Mouse (Mus musculus) midbrain, embryonic 16.5 days (tissue): ENCODE results near the gene C330007P06Rik. TPM values are rescaled to one million over a fixed set of nuclear protein-coding genes. Genes with fewer than 3 reads are reported as not detected.
"Not testable (repeated sequence)": the region's sequence is repeated elsewhere in the genome, so short reads cannot be mapped to it uniquely, and the experiment has no call there.

ENCODE experiments used
- ATAC-seq: fragments of 200-750 bp; cut with Nextera tagmentation; 2 replicates; pipeline ENCODE4 v1.8.0; 2017; ENCODE audit warnings: moderate TSS enrichment
- H3K27ac ChIP-seq: fragments of 300-500 bp; sonication (generic); 2 replicates; pipeline ENCODE4 v1.5.1; 2014; ENCODE audit warnings: mild to moderate bottlenecking, low read length, mixed read lengths
- H3K27me3 ChIP-seq: fragments of 300-500 bp; sonication (generic); 2 replicates; pipeline ENCODE4 v1.6.1; 2014; ENCODE audit warnings: low read depth, low read length, mixed read lengths; ENCODE audit not compliant: control insufficient read depth, insufficient read depth
- H3K36me3 ChIP-seq: fragments of 300-500 bp; sonication (generic); 2 replicates; pipeline ENCODE4 v1.6.1; 2014; ENCODE audit warnings: mild to moderate bottlenecking, low read length, moderate library complexity, mixed read lengths; ENCODE audit not compliant: control insufficient read depth, insufficient read depth
- H3K4me1 ChIP-seq: fragments of 300-500 bp; sonication (generic); 2 replicates; pipeline ENCODE4 v1.6.1; 2014; ENCODE audit warnings: mild to moderate bottlenecking, low read length, mixed read lengths; ENCODE audit not compliant: control insufficient read depth, insufficient read depth
- H3K4me2 ChIP-seq: fragments of 300-500 bp; sonication (generic); 2 replicates; pipeline ENCODE4 v1.6.1; 2014; ENCODE audit warnings: mild to moderate bottlenecking, low read length, mixed read lengths
- H3K4me3 ChIP-seq: fragments of 300-500 bp; sonication (generic); 2 replicates; pipeline ENCODE4 v1.5.1; 2014; ENCODE audit warnings: low read depth, mild to moderate bottlenecking, low read length, moderate library complexity, mixed read lengths
- H3K9ac ChIP-seq: fragments of 300-500 bp; sonication (generic); 2 replicates; pipeline ENCODE4 v1.6.1; 2014; ENCODE audit warnings: low read depth, low read length, mixed read lengths
- H3K9me3 ChIP-seq: fragments of 300-500 bp; sonication (generic); replicated peaks from 2 replicates; pipeline ENCODE4 v1.6.1; 2014; ENCODE audit warnings: mild to moderate bottlenecking, low read length, mixed read lengths; ENCODE audit not compliant: control insufficient read depth, poor library complexity, severe bottlenecking
- WGBS: fragments of 180-500 bp; shearing (Covaris S2); extraction: QIAGEN DNeasy Blood & Tissue Kit; methylation state at CpG from one replicate; pipeline ENCODE4 v1.1.7; 2014; 5-methylcytosine and 5-hydroxymethylcytosine counted together
- polyA plus RNA-seq: library from polyadenylated mRNA; unstranded; fragments of >200 nt; fragmentation: Nextera tagmentation; extraction: Ambion mirVana; gene quantifications from 2 replicates; pipeline ENCODE4 v1.2.1, GENCODE M21; 2015

The C330007P06Rik gene
- polyA plus RNA-seq, result 20.9 and 21.0 TPM in 2 replicates

DNA sequence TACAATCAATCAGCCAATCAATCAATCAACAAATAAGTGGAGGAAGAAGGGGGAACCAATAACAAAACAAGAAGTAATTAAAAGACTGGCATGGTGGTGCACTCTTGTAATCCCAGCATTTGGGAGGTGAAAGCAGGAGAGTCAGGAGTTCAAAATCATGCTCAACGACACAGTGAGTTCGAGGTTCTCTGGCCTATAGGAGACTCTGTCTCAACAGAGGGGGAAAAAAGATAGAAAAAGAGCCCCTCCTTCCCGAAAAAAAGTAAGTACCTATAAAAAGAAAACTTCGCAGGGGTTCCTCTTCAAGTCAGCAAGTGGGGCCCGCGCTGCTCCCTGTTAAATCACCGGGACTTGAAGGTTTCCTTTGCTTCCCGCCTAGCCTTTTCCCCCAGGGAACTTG is at the start of gene C330007P06Rik, which contains the start of gene Ube2a:
Gene C330007P06Rik (minus strand): TSS at position 347 of the 400 bp plus-strand sequence.
Gene Ube2a (plus strand): TSS at position 136 of the 400 bp plus-strand sequence.
- peak within 1 kb of the TSS; percentile 76 for H3K27ac ChIP-seq
- peak within 1 kb of the TSS; percentile 70 for H3K4me3 ChIP-seq
- whole genome bisulfite sequencing, result 20% methylated on average over 8 of the region's 8 CpGs
- peak within 1 kb of the TSS; percentile 63 for H3K4me2 ChIP-seq
- no peaks in the 10 kb centered on the region for H3K27me3 ChIP-seq
- peak; percentile 43 for ATAC-seq
- H3K36me3 ChIP-seq, result no peaks in the 10 kb centered on the region
- H3K9ac ChIP-seq, result peak within 1 kb of the TSS; percentile 77
- H3K4me1 ChIP-seq, result peaks cover 4% of the 10 kb centered on the region; the same call in 1 of the 2 replicates
- H3K9me3 ChIP-seq, result no peaks in the 10 kb centered on the region

- H3K36me3 ChIP-seq, result 0 out of 2 replicates have a peak, but pooled peaks cover 5% of the 10 kb centered on the region
- H3K4me1 ChIP-seq, result no peaks in the 10 kb centered on the region
- no peak overlapping the region for H3K4me3 ChIP-seq
- no peak overlapping the region for H3K4me2 ChIP-seq
- 87% methylated on average over 4 of the region's 4 CpGs for WGBS
- H3K9me3 ChIP-seq, result no peaks in the 10 kb centered on the region
- no peaks in the 10 kb centered on the region for H3K27me3 ChIP-seq
- H3K9ac ChIP-seq, result no peak overlapping the region
- no peak for ATAC-seq
- H3K27ac ChIP-seq, result no peak overlapping the region
These were observed 47.4 kb upstream of the C330007P06Rik start for GRCm38 (mm10) chrX:36921346-36921745.

- Histone ChIP-seq H3K4me2 (no peak overlapping the region), H3K27me3 (no peaks in the 10 kb centered on the region), H3K4me1 (no peaks in the 10 kb centered on the region), H3K36me3 (0 out of 2 replicates have a peak, but pooled peaks cover 3% of the 10 kb centered on the region), H3K9me3 (no peaks in the 10 kb centered on the region), H3K4me3 (no peak overlapping the region), H3K27ac (no peak overlapping the region), H3K9ac (no peak overlapping the region)
- 74% methylated on average over 1 of the region's 1 CpGs for WGBS
- ATAC-seq, result no peak
These were observed 43.8 kb upstream of the C330007P06Rik start for GRCm38 (mm10) chrX:36917749-36918148.

DNA sequence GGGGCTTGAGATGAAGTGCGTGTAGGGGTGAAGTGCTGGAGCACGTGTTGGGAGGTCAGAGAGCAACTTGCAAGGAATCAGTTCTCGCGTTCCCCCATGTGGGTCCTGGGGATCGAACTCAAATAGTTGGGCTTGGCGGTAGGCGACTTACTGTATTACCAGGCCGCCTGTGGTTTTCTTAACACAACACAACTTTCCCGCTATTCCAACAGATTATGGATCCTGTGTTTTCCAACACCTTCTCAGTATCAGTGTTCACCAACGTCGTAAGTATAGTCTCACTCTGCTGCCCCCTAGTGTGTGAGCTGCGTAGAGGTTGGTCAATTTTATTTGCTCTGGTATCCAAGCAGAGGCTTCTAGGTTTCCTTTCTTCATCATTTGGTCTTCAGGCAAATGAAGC is 37.4 kb upstream of the C330007P06Rik start:
- Histone ChIP-seq H3K9me3 (no peaks in the 10 kb centered on the region), H3K4me2 (no peak overlapping the region), H3K9ac (no peak overlapping the region), H3K27me3 (no peaks in the 10 kb centered on the region), H3K4me1 (no peaks in the 10 kb centered on the region), H3K4me3 (no peak overlapping the region), H3K27ac (no peak overlapping the region), H3K36me3 (no peaks in the 10 kb centered on the region)
- 47% methylated on average over 12 of the region's 12 CpGs for WGBS
- peak; percentile 56 for ATAC-seq

DNA sequence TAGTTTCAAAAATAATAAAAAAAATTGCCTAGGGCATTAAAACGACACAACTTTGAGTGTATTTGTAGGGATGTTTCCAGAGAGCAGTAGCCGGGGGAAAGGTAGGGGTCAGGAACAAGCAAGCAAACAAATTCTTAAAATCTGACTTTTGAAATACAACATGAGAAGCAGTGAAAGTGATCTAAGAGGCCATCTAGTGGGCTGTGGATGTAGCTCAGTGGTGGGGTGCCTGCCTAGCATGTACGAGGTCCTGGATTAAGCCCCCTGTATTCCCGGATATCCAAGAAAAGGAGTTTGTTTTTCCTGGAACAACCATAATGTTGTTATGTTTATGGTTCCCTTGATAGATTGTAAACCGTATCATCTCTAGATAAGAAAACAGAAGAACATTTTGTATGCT is 32.6 kb upstream of the C330007P06Rik start:
- H3K9me3 ChIP-seq, result no peaks in the 10 kb centered on the region
- no peak overlapping the region for H3K4me2 ChIP-seq
- H3K27me3 ChIP-seq, result no peaks in the 10 kb centered on the region
- no peak overlapping the region for H3K4me3 ChIP-seq
- no peaks in the 10 kb centered on the region for H3K4me1 ChIP-seq
- H3K9ac ChIP-seq, result no peak overlapping the region
- H3K36me3 ChIP-seq, result no peaks in the 10 kb centered on the region
- no peak for ATAC-seq
- WGBS, result 30% methylated on average over 5 of the region's 5 CpGs
- H3K27ac ChIP-seq, result no peak overlapping the region

DNA sequence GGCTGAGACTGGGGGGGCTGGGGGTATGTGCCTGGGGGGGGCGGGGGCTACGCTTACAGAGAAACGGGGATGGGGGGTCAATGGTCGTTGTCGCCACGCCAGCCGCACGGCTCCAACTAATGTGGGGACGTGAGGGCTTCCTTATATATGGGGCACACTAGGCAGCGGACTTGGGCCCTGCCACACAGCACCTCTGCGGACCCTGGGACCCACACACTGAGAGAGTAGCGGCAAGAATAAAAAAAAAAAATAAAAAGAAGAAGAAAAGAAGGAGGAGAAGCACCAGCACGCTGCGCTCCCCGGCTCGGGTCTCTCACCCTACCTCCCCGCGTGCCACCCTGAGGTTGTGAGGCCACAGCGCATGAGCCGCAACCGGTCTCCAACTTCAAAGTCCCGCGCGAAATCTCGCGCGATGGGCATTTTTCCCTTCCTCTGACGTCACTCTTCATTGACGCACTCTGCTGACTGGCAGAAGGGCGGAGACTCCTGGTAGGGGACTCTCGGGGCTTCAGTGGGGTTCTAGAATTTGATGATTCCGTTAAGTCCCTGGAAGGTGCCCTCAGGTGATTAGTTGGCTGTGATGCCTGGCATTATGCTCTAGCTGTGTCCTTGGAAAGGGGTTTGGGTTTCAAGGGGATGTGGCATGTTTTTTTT is 29.3 kb upstream of the C330007P06Rik start:
- H3K4me2 ChIP-seq, result peak overlapping the region; percentile 53
- no peaks in the 10 kb centered on the region for H3K4me1 ChIP-seq
- H3K4me3 ChIP-seq, result peak overlapping the region; percentile 59
- peak overlapping the region; percentile 70 for H3K9ac ChIP-seq
- H3K27ac ChIP-seq, result peak overlapping the region; percentile 88
- ATAC-seq, result peak; percentile 92
- H3K36me3 ChIP-seq, result no peaks in the 10 kb centered on the region
- H3K9me3 ChIP-seq, result no peaks in the 10 kb centered on the region
- H3K27me3 ChIP-seq, result no peaks in the 10 kb centered on the region
- WGBS, result 14% methylated on average over 31 of the region's 32 CpGs

DNA sequence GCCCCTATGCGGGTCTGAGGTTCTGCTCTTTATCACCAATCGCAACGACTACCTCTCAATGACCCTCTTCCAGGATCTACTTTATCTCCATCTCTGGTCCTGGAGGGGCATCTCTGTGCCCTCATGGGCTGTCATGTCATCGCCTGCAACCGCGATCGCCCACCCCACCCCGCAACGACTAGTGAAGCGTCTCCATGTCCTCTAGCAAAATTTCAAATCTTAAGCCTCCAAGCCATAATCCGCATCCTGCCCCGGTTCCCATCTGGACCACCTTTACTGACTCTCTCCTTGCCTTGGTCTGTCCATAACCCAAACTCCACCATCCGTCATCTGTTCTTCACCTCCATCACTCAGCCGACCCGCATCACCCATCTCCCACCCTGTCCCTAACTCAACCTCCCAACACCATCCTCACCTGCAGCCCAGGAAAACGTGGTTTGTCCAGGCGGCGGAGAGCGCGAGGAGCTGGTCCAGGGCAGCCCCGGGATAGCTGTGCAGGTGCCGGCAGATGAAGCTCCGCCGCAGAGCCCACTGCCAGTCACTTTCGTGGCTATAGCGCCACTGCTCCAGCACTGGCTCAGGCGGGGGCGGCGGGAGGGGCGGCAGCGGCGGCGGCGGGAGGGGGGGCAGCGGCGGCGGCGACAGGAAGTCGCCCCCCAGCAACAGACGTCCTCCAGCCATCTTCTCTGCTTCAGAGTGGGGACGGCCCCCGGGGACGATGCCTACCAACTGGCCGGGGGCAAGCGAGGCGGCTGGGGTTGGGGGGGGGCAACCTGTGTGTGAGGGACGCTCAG is 28.6 kb upstream of the C330007P06Rik start, which contains the start of gene Nkrf:
Gene Nkrf (minus strand): TSS at position 579 of the 794 bp plus-strand sequence.
- Histone ChIP-seq H3K36me3 (no peaks in the 10 kb centered on the region), H3K4me2 (peak within 1 kb of the TSS; percentile 53), H3K27ac (peak within 1 kb of the TSS; percentile 88), H3K4me3 (peak within 1 kb of the TSS; percentile 59), H3K27me3 (no peaks in the 10 kb centered on the region), H3K4me1 (no peaks in the 10 kb centered on the region), H3K9me3 (no peaks in the 10 kb centered on the region), H3K9ac (peak within 1 kb of the TSS; percentile 70)
- ATAC-seq, result peak; percentile 86
- 22% methylated on average over 32 of the region's 47 CpGs for WGBS

DNA sequence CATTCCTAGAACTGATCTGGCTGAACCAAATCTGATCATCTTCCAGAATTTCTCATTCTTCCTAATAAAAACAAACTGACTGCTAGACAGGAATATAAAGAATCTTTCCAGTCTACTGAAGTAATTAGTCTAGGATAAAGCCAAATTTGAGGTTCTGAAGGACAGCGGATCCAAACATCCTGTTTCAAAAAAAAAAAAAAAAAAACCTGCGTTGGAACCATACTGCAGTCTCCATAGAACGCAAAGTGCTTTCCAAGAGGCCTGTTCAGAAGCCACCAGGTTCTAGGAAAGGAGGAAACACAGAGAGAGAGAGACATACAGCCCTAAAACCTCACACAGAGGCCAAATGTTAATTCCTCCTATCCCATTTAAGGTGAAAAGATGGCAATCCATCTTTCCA is 27.7 kb upstream of the C330007P06Rik start:
- 30% methylated on average over 3 of the region's 3 CpGs for WGBS
- H3K27ac ChIP-seq, result peak overlapping the region; percentile 88
- H3K36me3 ChIP-seq, result no peaks in the 10 kb centered on the region
- no peaks in the 10 kb centered on the region for H3K4me1 ChIP-seq
- no peak for ATAC-seq
- peak overlapping the region; percentile 70 for H3K9ac ChIP-seq
- H3K4me2 ChIP-seq, result peak overlapping the region; percentile 47
- H3K4me3 ChIP-seq, result peak overlapping the region; percentile 59
- H3K27me3 ChIP-seq, result no peaks in the 10 kb centered on the region
- H3K9me3 ChIP-seq, result no peaks in the 10 kb centered on the region

GRCm38 (mm10) chrX:36898931-36899330 is 25.0 kb upstream of the C330007P06Rik start:
- not testable (repeated sequence) for H3K36me3 ChIP-seq, H3K27ac ChIP-seq, H3K27me3 ChIP-seq, H3K4me2 ChIP-seq, H3K9ac ChIP-seq, H3K9me3 ChIP-seq, H3K4me1 ChIP-seq, H3K4me3 ChIP-seq, ATAC-seq
- 41% methylated on average over 1 of the region's 1 CpGs for WGBS
